Mouse (Mus musculus): ENCODE measurements around the gene Tmem190.

DNA sequence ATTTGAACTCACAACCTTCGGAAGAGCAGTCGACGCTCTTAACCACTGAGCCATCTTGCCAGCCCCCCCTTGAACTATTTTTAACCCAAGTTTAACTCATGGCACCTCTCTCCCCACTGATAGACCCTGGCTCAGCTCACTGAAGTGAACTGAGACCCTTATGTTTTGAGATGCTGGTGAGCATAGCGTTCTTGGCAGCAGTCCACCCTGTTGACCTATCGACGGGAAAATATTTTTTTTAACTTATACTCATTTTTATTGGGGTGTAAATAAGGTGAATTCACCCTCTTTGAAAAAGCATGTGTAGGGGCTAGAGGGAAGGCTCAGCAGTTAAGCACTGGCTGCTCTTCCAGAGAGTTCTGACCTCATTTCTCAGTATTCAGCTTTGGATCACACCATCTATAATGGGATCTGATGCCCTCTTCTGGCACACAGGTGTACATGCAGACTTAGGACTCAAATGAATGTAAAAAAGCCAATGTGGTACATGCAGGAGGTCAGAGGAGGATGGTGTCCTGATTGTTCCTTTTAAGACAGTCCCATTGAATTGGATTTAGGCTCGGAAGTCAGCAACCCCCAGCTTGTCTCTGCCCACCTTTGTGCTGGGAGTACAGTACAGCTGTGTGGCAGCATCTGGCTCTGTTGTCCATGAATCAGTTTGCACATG is 13.2 kb downstream of the Tmem190 start:
- peak; percentile 34; the same call in 1 of the 2 replicates for TF ChIP-seq CTCF (IDR thresholded peaks at IDR 0.05; ENCODE audit: insufficient read depth, low read length)
- no peak for TF ChIP-seq POLR2A (IDR thresholded peaks at IDR 0.05; ENCODE audit: borderline replicate concordance, extremely low read depth, low read depth, low read length)
